Mouse (Mus musculus) limb, embryonic 11.5 days (tissue): Measurements from ENCODE around the gene Padi2. TPM values are rescaled to one million over a fixed set of nuclear protein-coding genes. Genes with fewer than 3 reads are reported as not detected.

Experiments
- ATAC-seq: fragments of 200-750 bp; cut with Nextera tagmentation; 2 replicates; pipeline ENCODE4 v1.8.0; 2017; ENCODE audit warnings: low read depth; ENCODE audit not compliant: insufficient number of reproducible peaks, low FRiP score, low TSS enrichment
- DNase-seq: peaks from one replicate; pipeline ENCODE4 v3.0.0-alpha.2; 2015; ENCODE audit warnings: low spot score
- H3K27ac ChIP-seq: fragments of 300-500 bp; sonication (generic); replicated peaks from 2 replicates; pipeline ENCODE4 v1.5.1; 2014; ENCODE audit warnings: low read depth, mild to moderate bottlenecking, low read length
- H3K27me3 ChIP-seq: fragments of 300-500 bp; sonication (generic); 2 replicates; pipeline ENCODE4 v1.6.1; 2014; ENCODE audit warnings: mild to moderate bottlenecking, low read length, mixed read lengths; ENCODE audit not compliant: control insufficient read depth, insufficient read depth
- H3K36me3 ChIP-seq: fragments of 300-500 bp; sonication (generic); 2 replicates; pipeline ENCODE4 v1.6.1; 2014; ENCODE audit warnings: mild to moderate bottlenecking, low read length, moderate library complexity, mixed read lengths; ENCODE audit not compliant: control insufficient read depth, insufficient read depth
- H3K4me1 ChIP-seq: fragments of 300-500 bp; sonication (generic); 2 replicates; pipeline ENCODE4 v1.6.1; 2014; ENCODE audit warnings: low read length, mixed read lengths; ENCODE audit not compliant: control insufficient read depth, insufficient read depth
- H3K4me2 ChIP-seq: fragments of 300-500 bp; sonication (generic); 2 replicates; pipeline ENCODE4 v1.6.1; 2014; ENCODE audit warnings: low read depth, mild to moderate bottlenecking, moderate library complexity; ENCODE audit not compliant: severe bottlenecking
- H3K4me3 ChIP-seq: fragments of 300-500 bp; sonication (generic); 2 replicates; pipeline ENCODE4 v1.5.1; 2014; ENCODE audit warnings: low read depth, low read length
- H3K9ac ChIP-seq: fragments of 300-500 bp; sonication (generic); 2 replicates; pipeline ENCODE4 v1.6.1; 2014; ENCODE audit warnings: mild to moderate bottlenecking, low read length
- H3K9me3 ChIP-seq: fragments of 300-500 bp; sonication (generic); 2 replicates; pipeline ENCODE4 v1.6.1; 2016; ENCODE audit warnings: low read length; ENCODE audit not compliant: control insufficient read depth
- WGBS: fragments of 180-500 bp; shearing (Covaris S2); extraction: QIAGEN DNeasy Blood & Tissue Kit; methylation state at CpG from one replicate; pipeline ENCODE4 v1.1.7; 2014; 5-methylcytosine and 5-hydroxymethylcytosine counted together
- polyA plus RNA-seq: library from polyadenylated mRNA; unstranded; fragments of >200 nt; fragmentation: Nextera tagmentation; extraction: Ambion mirVana; gene quantifications from 2 replicates; pipeline ENCODE4 v1.2.1, GENCODE M21; 2014

Gene Padi2
- 0.17 and 0.35 TPM in 2 replicates for polyA plus RNA-seq

- H3K27me3 ChIP-seq, result peaks cover 16% of the 10 kb centered on the region; the same call in 1 of the 2 replicates
- WGBS, result 3% methylated on average over 36 of the region's 37 CpGs
- H3K4me1 ChIP-seq, result peaks cover 7% of the 10 kb centered on the region
- DNase-seq, result peak; percentile 89
- no peak within 1 kb of the TSS for H3K27ac ChIP-seq
- H3K4me3 ChIP-seq, result 0 out of 2 replicates have a peak within 1 kb of the TSS, but pooled peaks have one; percentile 3
- H3K4me2 ChIP-seq, result peak within 1 kb of the TSS; percentile 49
- no peak for ATAC-seq
- H3K36me3 ChIP-seq, result no peaks in the 10 kb centered on the region
- H3K9ac ChIP-seq, result no peak within 1 kb of the TSS
- no peaks in the 10 kb centered on the region for H3K9me3 ChIP-seq
These were observed at the start of gene Padi2 for GRCm38 (mm10) chr4:140906076-140906826. Gene Padi2, plus strand, starts transcription at chr4:140906344.

GRCm38 (mm10) chr4:140857041-140857440 is 49.1 kb upstream of the Padi2 start:
- H3K27me3 ChIP-seq, result no peaks in the 10 kb centered on the region
- no peaks in the 10 kb centered on the region for H3K36me3 ChIP-seq
- no peak overlapping the region for H3K9ac ChIP-seq
- H3K27ac ChIP-seq, result no peak overlapping the region
- no peak for DNase-seq
- H3K9me3 ChIP-seq, result no peaks in the 10 kb centered on the region
- no peaks in the 10 kb centered on the region for H3K4me1 ChIP-seq
- no peak overlapping the region for H3K4me3 ChIP-seq
- WGBS, result 83% methylated on average over 5 of the region's 5 CpGs
- no peak overlapping the region for H3K4me2 ChIP-seq
- ATAC-seq, result no peak

GRCm38 (mm10) chr4:140857813-140858212 is 48.3 kb upstream of the Padi2 start:
- Histone ChIP-seq H3K9me3 (no peaks in the 10 kb centered on the region), H3K4me3 (no peak overlapping the region), H3K27me3 (no peaks in the 10 kb centered on the region), H3K9ac (no peak overlapping the region), H3K4me2 (no peak overlapping the region), H3K36me3 (no peaks in the 10 kb centered on the region), H3K27ac (no peak overlapping the region), H3K4me1 (no peaks in the 10 kb centered on the region)
- WGBS, result 69% methylated on average over 7 of the region's 7 CpGs
- ATAC-seq, result no peak
- no peak for DNase-seq

GRCm38 (mm10) chr4:140859291-140859690 is 46.9 kb upstream of the Padi2 start:
- no peaks in the 10 kb centered on the region for H3K36me3 ChIP-seq
- H3K9me3 ChIP-seq, result no peaks in the 10 kb centered on the region
- H3K27me3 ChIP-seq, result no peaks in the 10 kb centered on the region
- no peak overlapping the region for H3K27ac ChIP-seq
- no peak overlapping the region for H3K4me3 ChIP-seq
- H3K4me1 ChIP-seq, result no peaks in the 10 kb centered on the region
- 81% methylated on average over 11 of the region's 11 CpGs for WGBS
- no peak for DNase-seq
- ATAC-seq, result no peak
- H3K4me2 ChIP-seq, result no peak overlapping the region
- H3K9ac ChIP-seq, result no peak overlapping the region

- Histone ChIP-seq H3K36me3 (no peaks in the 10 kb centered on the region), H3K27ac (no peak overlapping the region), H3K9ac (no peak overlapping the region), H3K9me3 (no peaks in the 10 kb centered on the region), H3K4me1 (no peaks in the 10 kb centered on the region), H3K27me3 (no peaks in the 10 kb centered on the region), H3K4me2 (no peak overlapping the region), H3K4me3 (no peak overlapping the region)
- DNase-seq (no peak), ATAC-seq (no peak)
- WGBS, result 56% methylated on average over 7 of the region's 7 CpGs
These were observed 45.9 kb upstream of the Padi2 start for GRCm38 (mm10) chr4:140860125-140860766.

- ATAC-seq (no peak), DNase-seq (no peak)
- Histone ChIP-seq H3K9me3 (no peaks in the 10 kb centered on the region), H3K4me2 (no peak overlapping the region), H3K27ac (no peak overlapping the region), H3K4me3 (no peak overlapping the region), H3K4me1 (no peaks in the 10 kb centered on the region), H3K9ac (no peak overlapping the region), H3K27me3 (no peaks in the 10 kb centered on the region), H3K36me3 (no peaks in the 10 kb centered on the region)
- WGBS, result 88% methylated on average over 7 of the region's 7 CpGs
These were observed 45.4 kb upstream of the Padi2 start for GRCm38 (mm10) chr4:140860767-140861147.

GRCm38 (mm10) chr4:140862036-140862650 is 44.0 kb upstream of the Padi2 start:
- no peak overlapping the region for H3K4me2 ChIP-seq
- no peak overlapping the region for H3K27ac ChIP-seq
- H3K4me3 ChIP-seq, result no peak overlapping the region
- no peaks in the 10 kb centered on the region for H3K4me1 ChIP-seq
- DNase-seq (no peak), ATAC-seq (no peak)
- no peak overlapping the region for H3K9ac ChIP-seq
- 69% methylated on average over 11 of the region's 11 CpGs for WGBS
- no peaks in the 10 kb centered on the region for H3K36me3 ChIP-seq
- H3K27me3 ChIP-seq, result no peaks in the 10 kb centered on the region
- H3K9me3 ChIP-seq, result no peaks in the 10 kb centered on the region

GRCm38 (mm10) chr4:140868484-140869190 is 37.5 kb upstream of the Padi2 start:
- Histone ChIP-seq H3K27me3 (no peaks in the 10 kb centered on the region), H3K9me3 (no peaks in the 10 kb centered on the region), H3K27ac (peak overlapping the region; percentile 55; the same call in 1 of the 2 replicates), H3K4me1 (peaks cover 9% of the 10 kb centered on the region), H3K4me3 (no peak overlapping the region), H3K36me3 (no peaks in the 10 kb centered on the region), H3K4me2 (peak overlapping the region; percentile 37), H3K9ac (peak overlapping the region; percentile 41)
- peak; percentile 76 for DNase-seq
- ATAC-seq, result peak; percentile 60; the same call in 1 of the 2 replicates
- 1% methylated on average over 14 of the region's 14 CpGs for WGBS
